Mouse (Mus musculus) telencephalon, adult 2 months (tissue): Measurements from ENCODE around the gene Zdhhc1.

Experiments
- DNase-seq: peaks from one replicate; pipeline ENCODE4 v3.0.0-alpha.2; 2011; ENCODE audit warnings: low read depth, low spot score

Gene Zdhhc1

DNA sequence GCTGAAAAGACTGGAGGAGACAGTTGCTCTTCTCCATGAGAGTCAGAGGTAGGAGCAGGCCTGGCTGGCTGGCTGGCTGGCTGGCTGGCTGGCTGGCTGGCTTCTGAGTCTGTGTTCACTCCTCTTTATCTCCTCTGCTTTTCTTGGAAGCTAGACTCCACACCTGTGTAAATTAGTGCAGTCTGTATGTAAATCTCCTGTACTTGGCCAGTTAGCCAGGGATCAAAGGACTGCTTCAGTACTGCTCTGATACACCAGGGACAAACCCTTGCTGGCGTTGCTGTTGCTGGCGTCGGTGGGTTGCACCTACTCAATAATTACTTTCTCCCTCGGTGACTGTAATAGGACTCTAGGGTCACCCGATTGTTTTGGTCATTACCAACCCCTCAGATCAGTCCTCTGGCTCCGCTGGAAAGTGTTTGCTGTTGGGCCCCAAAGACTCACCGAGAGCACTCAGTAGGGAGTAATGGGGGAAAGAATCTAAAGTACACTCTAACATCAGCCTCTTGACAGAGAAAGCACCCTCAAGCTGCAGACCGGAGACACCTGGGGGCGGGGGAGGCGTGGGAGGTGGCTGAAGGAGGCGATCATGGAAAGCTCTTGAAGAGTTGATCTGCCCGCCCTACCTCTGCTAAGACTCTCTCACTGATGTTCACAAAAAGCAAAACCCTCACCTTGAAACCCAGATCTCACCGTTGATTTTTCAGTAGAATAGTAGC lies 35.5 kb downstream of the Zdhhc1 start:
- no peak for DNase-seq

DNA sequence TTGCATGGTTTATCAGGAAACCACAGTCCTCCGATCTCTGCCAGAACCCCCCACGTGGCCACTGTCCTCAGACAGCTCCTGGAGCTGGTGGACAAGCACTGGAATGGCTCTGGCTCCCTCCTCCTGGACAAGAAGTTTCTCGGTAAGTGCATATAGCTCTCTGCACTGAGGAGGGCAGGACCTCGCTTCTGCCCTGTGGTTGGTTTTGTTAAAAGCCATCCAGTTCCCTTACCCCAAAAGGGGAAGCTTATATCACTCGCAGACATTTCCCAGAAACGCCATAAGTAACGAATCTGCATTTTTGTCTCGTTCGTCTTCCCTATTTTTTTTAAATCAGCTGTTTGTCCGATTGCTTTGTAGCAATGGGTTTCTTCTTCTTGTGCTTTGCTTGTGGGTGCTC lies 41.5 kb downstream of the Zdhhc1 start:
- no peak for DNase-seq

DNA sequence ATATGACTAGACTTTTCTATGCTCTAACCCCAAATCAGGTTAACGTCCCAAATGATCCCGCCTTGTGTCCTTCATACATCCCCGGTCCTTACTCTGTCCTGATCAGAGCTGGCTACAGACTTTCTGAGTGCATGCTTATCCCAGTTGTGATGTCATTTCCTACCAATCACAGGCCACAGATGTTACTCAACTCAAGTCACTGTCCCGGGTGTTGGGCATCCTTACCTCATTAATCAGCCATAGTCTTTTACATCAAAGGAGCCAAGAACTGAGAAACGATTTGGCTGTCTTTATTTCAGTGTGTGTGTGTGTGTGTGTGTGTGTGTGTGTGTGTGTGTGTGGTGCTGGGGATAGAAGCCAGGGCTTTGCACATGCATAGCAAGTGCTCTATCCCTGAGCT lies 42.6 kb downstream of the Zdhhc1 start:
- no peak for DNase-seq

DNA sequence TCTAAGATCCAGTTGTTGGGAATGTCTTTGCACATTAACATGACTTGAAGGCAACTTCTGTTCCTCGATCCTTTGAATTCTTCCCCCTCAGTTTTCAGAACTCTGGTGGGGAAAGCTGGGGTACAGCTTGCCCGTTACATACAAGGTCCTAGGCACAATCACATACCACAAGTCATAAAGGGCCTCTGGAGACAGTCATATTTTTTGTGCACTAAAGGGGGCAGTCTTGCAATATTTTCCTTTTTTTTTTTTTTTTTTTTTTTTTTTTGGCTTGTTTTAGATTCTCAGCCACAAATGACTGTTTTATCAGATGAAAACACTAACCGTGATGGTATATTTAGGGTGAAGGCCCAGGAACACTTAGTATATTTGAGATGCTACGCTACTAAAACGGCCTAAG lies 43.4 kb downstream of the Zdhhc1 start:
- DNase-seq: no peak

DNA sequence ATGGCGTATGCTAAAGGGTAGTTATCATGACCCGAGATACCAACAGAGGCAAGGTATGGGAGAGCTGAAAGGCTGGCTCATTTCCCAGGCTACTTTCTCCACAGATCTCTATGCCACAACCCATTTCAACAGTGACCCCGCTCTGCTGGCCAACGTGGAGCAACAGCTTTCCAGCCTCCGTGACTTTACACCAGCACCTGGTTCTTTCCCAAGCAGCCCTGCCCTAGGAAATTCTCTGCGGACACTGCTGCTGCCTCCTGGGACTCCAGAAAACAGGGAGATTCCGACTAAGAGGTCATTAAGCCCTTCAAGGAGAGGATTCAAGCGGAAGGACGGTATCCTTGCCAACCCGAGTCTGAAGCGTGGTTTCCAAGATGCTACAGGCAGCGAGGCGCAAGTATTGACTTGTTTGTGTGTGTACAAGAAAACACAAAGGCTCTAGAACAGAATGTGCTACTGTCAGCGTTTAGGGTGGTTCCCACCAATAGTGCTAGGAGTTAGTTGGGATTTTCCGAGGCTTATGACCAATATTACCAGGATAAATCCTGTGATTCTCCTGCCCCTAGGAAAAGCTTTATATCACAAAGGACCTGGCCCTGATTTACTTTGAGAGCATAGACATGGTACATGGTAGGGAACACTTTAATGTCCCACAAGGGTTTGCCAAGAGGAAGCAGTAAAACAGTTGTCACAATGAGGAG lies 44.6 kb downstream of the Zdhhc1 start:
- no peak for DNase-seq

DNA sequence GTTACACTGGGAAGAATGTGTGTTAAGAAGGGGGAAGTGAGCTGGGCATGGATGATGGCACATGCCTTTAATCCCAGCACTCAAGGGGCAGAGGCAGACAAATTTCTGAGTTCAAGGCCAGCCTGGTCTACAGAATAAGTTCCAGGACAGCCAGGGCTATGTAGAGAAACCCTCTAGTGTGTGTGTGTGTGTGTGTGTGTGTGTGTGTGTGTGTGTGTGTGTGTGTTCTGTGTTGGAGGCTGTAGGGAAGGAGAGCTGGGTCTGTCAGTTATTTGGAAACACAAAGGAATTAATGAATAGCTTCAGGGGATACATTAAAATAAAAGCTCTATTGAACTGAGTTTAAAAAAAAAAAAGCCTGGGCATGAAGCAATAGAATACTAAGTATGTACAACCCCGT lies 45.7 kb downstream of the Zdhhc1 start:
- DNase-seq: no peak

DNA sequence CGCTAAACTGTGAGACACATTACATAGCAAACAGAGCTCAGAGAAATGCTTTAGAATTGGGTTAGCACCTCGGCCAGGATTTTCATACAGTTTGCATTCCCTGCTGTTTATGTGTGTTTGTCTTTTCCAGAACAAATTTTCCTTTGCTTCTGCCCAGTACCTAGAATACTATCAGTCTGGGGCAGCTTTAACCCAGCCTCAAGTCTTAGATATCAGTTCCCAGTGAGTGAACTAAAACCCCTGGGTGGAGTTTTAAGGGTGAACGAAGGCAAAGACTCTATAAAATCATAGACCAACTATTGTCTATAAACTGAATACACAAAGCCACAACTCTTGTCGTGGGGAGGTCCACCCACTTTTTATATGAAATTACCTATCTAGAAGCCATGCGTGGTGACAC lies 48.1 kb downstream of the Zdhhc1 start:
- DNase-seq: no peak

DNA sequence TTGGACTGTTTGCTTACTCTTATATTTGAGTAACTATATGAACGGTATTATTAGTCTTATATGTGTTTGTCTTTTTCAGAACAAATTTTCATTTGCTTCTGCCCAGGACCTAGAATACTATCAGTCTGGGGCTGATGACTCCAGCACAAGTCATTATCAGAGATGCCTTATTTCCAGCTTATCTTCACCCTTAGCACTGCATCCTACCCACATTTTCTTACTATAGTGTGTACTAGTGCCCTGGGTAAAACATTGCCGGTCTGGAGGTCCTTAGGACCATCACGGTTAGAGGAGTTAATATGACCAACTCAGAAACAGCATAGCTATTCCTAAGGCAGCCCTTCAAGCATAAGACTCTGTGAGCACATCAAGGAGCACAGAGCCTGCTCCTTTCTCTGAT lies 48.5 kb downstream of the Zdhhc1 start:
- no peak for DNase-seq

DNA sequence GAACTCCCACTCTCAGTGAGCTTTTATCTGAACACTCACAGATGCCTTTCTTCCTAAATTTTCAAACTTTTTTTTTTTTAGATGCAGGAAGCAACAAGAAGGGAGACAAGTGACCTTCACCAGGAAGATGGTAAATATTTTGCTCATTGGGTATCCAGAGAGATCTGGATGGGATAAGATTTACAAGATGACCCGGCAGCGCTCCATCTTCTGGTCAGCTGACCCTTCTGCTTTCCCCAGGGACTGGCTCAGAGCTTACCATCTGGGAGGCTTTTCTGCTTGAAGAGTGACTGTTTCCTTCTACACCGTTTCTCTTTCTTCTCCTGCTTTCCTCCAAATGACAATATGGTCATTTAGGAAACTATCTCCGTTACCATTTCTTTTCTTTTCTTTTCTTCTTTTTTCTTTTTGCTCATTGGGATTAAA lies 50.6 kb downstream of the Zdhhc1 start:
- DNase-seq: no peak

DNA sequence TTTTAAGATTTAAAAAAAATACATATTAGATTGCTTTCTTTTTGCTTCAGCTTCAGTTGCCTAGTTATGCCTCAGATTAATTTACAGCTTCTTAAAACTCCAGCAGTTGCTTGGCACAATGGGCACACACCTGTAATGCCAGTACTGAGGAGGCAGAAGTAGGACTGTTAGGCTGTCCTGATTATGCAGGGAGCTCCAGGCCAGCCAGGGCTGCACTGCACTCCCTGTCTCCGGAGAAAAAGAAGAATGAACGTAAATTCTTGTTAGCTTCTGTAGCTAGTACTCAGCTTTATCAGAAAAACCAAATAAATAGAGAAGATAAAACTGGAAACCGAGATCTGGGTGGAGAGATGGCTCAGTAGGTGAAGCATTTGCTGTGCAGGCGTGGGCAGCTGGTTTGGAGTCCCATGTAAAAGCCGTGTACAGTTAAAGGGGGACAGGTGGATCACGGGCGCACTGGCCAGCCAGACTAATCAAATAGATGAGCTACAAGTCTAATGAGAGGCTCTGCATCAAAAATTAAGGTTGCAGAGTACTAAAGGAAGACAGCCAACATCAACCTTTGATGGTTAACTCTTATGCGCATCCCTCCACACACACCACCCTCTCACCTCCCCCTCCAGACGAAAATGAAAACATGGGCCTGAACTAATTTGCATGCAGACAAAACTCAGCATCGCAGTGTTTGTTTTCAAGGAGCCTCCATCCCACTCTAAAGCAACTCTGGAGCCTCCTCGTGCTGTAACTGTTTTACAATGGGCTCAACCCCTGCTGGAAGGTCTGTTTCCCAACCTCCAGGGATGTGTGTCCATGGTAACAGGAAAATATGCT lies 51.2 kb downstream of the Zdhhc1 start:
- DNase-seq: peak; percentile 65

DNA sequence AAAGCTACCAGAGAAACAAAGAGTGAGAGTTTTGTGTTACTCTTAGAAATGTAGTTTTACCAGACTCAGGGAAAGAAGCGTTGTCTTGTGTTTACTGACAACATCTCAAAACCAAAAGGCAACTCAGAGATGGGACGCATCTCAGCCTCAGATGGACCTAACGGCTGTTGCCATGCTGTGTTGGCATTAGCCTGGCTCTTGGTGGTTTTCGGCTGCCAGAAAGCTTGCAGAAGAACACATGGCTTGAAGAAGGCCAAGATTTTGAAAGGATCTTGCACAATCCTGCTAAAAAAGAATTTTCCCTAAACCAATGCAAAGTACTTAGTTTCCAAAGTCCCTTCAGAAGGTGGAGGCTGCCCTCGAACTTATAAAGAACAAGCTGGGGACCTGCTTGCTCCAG lies 54.0 kb downstream of the Zdhhc1 start:
- no peak for DNase-seq

DNA sequence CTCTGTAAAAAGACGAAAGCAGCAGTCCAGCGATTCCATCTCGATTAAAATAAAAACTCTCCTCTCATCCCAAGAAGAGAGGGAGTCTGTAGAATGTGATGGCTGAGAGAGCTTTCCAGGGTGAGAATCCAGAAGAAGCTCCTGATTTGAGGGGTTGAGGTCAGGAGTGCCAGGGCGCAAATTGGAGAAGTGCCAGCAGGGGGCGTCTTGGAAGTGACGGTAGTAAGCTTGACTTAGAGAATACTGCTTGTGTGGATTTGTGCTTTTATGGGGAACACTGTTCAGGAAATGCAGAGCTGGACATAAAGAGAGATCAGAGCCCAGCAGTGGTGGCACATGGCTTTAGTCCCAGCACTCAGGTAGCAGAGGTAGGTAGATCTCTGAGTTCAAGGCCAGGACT lies 55.3 kb downstream of the Zdhhc1 start:
- DNase-seq: no peak

DNA sequence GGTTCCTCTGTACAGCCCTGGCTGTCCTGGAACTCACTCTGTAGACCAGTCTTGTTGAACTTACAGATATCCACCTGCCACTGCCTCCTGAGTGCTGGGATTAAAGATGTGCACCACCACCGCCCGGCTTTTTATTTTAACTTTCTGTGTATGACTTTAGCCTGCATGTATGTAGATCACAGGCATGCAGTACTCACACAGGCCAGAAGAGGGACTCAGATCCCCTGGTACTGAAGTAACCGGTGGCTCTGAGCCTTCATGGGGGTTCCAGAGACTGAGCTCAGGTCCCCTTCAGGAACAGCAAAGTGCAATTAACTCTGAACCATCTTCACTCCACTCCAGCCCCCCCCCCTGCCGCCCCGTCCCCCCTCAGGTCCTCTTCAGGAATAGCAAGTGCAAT lies 57.8 kb downstream of the Zdhhc1 start:
- DNase-seq: no peak

DNA sequence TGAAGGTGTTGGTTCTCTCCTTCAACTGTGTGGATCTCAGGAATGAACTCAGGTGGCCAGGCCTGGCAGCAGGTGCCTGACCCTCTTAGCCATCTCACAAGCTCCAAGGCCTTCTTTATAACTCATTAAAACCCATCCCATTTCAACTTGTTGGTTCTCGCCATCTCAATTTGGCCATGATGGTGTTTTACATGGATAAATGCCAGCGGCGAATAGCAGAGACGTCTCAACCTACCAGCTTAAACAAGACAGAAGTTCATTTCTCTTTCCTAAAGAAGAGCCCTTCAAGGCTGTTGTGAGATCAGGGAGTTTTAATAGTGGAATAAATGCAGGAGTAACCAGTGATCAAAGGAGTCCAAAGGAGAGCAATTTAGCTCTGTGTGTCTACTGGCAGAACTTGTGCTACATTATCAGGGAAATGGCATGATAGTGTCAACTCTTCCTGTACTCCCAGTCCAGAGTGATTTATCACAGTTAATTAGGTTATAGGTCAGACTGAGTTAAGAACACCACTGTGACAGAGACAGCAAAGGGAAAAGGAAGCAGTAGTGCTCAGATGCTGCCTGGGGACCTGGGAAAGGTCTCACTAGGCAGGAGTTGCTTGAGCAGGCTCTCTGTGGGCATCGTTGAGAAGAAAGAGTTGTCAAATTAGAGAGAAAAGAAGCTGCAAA lies 59.5 kb downstream of the Zdhhc1 start:
- no peak for DNase-seq

DNA sequence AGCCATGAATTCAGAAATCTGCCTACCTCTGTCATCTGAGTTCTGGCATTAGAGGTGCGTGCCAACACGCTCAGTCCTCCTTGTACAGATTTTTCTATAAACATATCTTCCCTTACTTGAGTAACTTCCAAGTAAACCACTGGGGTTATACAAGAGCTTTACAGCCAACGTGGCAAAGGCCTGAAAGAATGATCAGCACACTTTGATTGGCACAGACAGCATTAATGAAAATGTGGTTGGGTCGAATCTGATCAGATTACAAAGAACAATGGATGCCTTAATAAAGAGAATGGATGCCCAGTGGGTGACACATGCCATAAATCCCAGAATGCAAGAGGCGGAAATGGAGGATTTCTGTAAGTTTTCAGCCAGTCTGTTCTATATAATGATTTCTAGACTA lies 60.5 kb downstream of the Zdhhc1 start:
- DNase-seq: no peak

DNA sequence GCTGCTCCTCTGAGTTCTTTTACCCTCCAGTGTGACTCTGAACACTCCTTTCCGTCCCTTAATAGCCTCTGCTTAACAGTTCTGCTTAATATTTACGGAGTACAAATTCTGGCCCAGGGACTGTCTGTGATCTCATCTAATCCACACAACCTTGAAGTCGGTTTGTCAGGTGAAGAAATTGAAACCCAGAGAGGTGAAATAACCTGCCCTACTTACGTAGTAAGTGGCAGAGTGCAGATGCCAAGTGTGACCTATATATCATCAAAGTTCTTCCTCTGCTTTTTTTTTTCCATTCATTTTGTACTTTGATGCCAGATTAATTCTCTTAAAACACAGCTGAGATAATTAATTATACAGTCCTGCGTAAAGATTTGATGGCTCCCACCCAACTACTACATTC lies 62.6 kb downstream of the Zdhhc1 start:
- no peak for DNase-seq

DNA sequence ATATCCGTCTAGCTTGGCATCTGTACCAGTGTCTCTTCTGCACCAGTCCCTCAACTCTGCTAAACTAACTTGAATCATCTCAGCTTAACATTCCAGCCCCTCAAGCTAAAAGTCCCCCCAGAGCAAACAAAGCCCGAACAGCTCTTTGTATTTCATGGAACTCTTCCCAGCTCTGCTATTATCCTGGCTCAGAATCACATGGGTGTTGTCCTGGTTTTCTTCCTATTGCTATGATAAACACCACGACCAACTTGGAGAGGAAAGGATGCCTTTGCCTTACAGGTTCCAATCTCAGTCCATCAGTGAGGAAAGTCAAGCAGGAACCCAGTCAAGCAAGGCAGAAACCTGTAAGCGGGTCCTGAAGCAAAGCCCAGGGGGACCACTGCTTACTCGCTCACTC lies 63.2 kb downstream of the Zdhhc1 start:
- no peak for DNase-seq

DNA sequence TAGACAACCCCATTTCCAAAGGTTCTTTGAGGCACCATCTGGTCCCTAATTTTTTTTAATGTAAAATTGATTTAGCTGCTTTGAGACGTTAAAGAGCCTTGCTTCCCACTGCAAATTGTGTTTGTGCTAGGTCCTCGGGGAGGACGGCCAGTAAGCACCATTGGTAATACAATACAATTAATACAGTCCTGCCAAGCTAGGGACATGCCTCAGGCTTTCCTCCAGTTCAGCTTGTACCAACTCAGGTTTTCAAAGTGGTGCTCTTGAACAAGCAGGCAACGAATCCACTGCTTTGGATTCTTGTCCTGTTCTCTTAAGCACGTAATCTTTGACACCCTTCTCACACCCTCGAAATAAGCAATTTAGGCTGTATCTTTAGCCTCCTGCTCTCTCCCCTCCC lies 63.7 kb downstream of the Zdhhc1 start:
- DNase-seq: no peak

DNA sequence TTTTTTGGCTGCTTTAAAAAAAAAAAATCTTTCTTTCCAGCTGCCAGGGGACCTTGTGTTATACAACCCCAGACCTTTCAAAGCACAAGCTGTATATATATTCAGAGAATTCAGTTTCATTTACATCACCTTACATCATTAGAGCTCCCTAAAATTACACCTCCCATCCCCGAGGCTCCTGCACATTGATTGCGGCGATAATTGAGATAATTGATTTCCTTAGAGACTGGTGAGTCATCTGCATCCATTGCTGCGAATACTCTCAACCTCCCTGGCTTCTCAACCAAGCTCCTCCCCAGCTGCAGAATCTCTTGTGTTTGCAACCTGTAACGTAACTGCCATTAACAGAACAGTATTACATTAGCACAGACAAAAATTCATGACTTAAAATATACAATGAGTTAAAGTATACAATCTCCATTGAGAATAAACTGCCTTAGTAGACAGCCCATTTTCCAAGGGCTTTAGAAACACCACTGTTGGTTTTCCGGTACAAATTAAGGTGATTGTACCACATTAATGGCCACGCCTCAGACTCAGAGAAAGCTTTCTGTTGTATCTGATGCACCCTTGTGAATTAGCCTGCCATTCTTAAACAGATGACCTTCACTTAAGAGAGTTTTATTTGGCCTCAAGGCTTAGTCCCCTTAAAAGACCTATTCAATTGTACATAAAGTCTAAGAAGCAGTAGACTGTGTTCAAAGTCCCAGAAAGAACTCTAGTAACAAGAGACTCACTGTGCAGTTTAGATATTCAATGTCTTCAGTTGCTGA lies 64.8 kb downstream of the Zdhhc1 start:
- no peak for DNase-seq

DNA sequence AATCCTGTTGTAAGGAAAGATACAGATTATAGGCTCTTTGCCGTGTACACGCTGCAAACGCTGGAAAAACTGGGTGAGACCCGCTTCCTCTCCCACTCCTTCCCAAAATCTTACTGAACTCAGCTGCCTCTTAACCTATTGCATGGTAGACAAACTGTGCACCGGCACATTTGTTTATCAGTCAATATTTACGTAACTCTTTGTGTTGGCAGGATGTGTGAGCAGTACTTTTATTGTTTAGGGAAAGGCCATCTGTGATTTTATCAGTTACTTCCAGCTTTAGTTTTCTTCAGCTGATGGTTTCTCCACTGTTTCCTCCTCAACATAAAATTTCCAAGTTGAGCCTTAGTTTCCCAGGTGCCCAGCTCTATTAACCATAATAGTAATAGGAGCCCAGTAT lies 69.8 kb downstream of the Zdhhc1 start:
- no peak for DNase-seq
